Mouse (Mus musculus): ENCODE results near the gene Grap2.

DNA sequence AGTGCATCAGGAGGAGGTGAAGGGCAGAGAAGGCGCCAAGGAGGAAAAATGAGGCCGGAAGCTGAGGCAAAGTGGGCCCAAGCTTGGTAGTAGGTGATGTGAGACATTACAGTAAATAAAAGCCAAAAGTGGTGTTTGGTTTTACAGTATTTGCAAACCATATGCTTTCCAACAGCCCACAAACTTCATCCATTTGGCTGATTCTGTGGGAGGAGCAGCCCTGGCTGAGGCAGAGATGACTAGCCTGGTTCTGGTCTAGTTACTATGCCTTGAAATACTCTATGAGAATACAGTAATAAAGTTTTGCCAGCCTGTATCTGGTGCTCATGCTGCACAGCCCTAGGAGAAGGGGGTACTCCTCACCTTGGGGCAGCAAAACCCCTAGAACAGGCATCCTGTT lies 78.0 kb downstream of the Grap2 start:
- TF ChIP-seq CTCF (IDR thresholded peaks at IDR 0.05; ENCODE audit: control insufficient read depth, insufficient read depth, insufficient read length) (no peak), CEBPB (IDR thresholded peaks at IDR 0.05; ENCODE audit: low read depth) (no peak)
